Mouse (Mus musculus): Measurements from ENCODE around the gene Krit1. TPM values are rescaled to one million over a fixed set of nuclear protein-coding genes. Genes with fewer than 3 reads are reported as not detected.
"Not testable (repeated sequence)": the region's sequence is repeated elsewhere in the genome, so short reads cannot be mapped to it uniquely, and the experiment has no call there.

Krit1 gene
- total RNA-seq, 4 experiments from 2014 or later: 46.5 to 70.8 (median 55.1) TPM

DNA sequence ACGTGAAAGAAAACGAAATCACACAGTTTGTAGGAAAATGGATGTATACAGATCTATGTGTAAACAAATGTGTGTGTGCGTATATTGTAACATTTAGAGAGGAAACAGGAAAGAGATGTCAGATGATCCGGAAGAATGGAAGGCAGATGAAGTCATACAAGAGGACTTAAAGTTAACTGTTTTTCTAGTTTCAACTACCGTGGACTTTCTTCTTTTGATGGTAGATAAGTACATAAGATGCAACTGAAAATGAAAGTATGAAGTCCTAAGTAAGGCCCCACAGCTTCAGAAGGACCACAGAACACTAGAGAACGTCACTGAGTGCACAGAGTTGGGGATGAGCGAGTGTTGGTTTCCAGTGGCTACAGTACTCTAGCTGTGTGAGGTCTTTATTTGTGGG lies 83.9 kb downstream of the Krit1 start:
- not testable (repeated sequence) for DNase-seq (ENCODE audit: low spot score in 2 of 2)

DNA sequence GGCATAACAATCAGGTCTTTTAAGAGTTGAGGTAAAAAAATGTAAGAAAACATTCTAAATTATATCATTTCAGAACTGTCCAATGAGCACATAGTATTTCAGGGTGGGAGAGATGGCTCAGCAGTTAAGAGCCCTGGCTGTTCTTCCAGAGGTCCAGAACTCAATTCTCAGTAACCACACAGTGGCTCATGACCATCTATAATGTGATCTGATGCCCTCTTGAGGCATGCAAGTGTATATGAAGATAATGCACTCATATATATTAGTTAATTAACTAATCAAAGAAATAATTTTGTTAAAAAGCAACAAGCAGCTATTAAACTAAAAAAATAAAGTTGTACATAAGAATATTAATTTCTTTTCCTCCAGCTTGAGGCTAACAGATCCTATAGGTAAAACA lies 86.2 kb downstream of the Krit1 start:
- no peak for DNase-seq (ENCODE audit: low spot score in 2 of 2)

DNA sequence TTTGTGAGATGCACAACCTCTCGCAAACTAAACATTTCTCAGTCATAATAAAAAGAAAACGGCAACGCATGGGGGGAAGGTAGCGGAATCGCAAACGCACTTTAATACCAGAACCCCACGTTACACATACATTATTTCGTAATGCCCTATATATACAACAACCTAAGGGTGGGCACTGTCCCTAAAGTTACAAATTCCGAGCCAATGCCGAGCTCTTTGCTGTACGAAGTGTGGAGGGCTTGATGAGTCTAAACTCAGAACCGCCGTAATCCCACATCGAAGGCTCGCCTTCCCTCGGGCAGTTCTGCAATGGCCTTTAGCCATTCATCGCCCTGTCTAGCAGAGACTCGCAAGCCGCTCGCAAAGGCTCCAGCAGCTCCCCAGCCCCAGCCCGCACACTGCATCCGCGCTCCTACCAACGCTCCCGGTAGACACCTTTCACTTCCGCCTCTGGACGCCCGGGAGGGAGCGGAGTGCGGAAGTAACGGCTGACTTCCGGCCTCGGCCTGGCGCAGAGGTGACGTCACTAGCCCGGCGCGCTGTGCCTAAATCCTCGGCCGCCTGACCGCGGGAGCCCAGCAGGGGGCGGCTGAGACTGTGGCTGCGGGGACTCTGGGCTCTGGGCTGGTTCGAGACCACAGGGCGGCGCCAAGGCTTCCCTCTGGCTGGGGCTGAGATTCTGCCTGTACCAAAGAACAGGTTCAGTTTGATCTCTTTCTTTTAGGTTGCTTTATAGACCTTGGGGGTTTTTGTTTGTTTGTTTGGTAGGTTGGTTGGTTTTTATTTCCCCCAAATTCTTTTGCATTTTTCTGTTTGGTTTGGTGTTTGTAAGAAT lies 90.7 kb downstream of the Krit1 start, which contains the start of gene Mterf1a:
Gene Mterf1a (minus strand): TSS at position 475 of the 835 bp plus-strand sequence.
- peak; percentile 16 to 36 for DNase-seq (ENCODE audit: low spot score in 2 of 2)

DNA sequence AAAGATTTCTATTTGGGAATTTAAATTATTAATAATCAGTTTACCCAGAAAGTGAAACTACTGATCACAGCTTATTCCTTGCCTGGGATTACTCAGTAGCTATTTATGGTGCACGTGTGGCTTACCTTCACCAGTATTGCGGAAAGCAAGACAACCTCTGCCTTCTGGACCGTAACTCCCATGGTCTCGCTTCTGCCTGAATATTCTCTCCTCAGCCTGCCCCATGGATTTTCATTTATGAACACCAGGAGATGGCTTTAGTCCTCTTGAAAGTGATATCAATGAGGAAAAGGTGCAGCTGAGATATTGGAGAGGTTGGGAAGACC lies 91.3 kb downstream of the Krit1 start:
- DNase-seq (ENCODE audit: low spot score in 2 of 2): not testable (repeated sequence)

Other genes with a start within 250 kb of the Krit1 start
- 1 to 10 TPM; 3.9 to 9.0 (median 5.5) TPM for gene 1700109H08Rik, start 231.6 kb upstream of the Krit1 start, total RNA-seq (2022)
- gene Pex1, start 207.1 kb upstream of the Krit1 start, total RNA-seq (2022): 10 to 100 TPM; 22.8 to 33.8 (median 29.7) TPM
- gene Rbm48, start 206.6 kb upstream of the Krit1 start, total RNA-seq (2022): 10 to 100 TPM; 13.4 to 17.5 (median 14.2) TPM
- gene Tmbim7, start 152.0 kb upstream of the Krit1 start, total RNA-seq (2022): not detected
- 100 to 1,000 TPM in 1 of 4 experiments, 10 to 100 TPM in 3; 92.4 to 108 (median 95.7) TPM for gene Gatad1, start 146.0 kb upstream of the Krit1 start, total RNA-seq (2022)
- gene Ankib1, start 259 bp upstream of the Krit1 start, total RNA-seq (2022): 100 to 1,000 TPM; 107 to 123 (median 115) TPM
- gene Lrrd1, start 42.0 kb downstream of the Krit1 start, total RNA-seq (2022): under 1 TPM; 0.14 to 0.49 (median 0.30) TPM
- gene Mterf1a, start 90.7 kb downstream of the Krit1 start, total RNA-seq (2022): 10 to 100 TPM in 2 of 4 experiments, 1 to 10 TPM in 2; 7.0 to 12.4 (median 10.4) TPM
- 10 to 100 TPM; 55.6 to 74.3 (median 61.6) TPM for gene Akap9, start 124.9 kb downstream of the Krit1 start, total RNA-seq (2022)

Measured in layer of hippocampus, adult 8-10 months (tissue).